Mouse (Mus musculus) brain, embryonic 18.5 days (tissue): ENCODE results near the gene Scamp3.

Experiments
- DNase-seq: peaks from one replicate; pipeline ENCODE4 v3.0.0-alpha.2; 2012; ENCODE audit warnings: low read depth, low spot score

Scamp3 gene

DNA sequence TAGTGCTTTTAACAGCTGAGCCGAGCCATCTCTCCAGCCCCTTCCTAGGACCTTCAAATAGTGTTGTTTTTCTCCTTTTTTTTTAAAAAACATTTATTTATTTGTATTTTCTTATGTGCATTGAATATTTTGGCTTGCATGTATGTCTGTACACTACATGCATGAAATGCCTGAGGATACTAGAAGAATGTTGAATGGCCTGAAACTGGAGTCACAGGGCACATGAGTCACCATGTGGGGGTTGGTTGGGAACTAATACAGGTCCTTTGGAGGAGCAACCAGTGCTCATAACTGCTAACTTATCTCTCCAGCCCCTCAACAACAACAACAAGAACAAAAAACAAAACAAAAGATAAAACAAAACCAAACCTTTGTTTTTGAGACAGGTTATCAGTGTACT lies 14.2 kb upstream of the Scamp3 start:
- no peak for DNase-seq

DNA sequence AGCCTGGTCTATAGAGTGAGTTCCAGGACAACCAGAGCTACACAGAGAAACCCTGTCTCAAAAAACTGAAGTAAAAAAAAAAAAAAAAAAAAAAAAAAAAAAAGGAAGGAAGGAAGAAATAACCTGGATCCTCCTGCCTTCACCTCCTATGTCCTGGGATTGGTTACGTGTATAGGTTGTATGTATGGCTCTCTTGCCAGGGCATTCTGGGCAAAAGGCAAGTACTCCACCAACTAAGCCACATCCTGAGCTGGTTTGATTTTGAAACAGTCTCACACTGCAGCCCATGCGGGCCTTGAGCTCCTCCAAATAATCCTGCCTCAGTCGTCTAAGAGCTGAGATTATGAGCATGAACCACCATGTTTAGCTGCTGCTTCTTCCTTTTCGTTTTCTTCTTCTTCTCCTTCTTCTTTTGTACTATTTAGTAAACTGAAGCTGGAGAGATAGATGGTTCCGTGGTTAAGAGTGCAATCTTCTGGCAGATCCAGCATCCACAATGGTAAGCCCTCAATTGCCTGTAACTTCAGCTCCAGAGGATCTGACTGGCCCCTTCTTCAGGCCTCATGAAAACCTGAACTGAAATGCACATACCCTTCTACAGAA lies 13.5 kb upstream of the Scamp3 start:
- no peak for DNase-seq

DNA sequence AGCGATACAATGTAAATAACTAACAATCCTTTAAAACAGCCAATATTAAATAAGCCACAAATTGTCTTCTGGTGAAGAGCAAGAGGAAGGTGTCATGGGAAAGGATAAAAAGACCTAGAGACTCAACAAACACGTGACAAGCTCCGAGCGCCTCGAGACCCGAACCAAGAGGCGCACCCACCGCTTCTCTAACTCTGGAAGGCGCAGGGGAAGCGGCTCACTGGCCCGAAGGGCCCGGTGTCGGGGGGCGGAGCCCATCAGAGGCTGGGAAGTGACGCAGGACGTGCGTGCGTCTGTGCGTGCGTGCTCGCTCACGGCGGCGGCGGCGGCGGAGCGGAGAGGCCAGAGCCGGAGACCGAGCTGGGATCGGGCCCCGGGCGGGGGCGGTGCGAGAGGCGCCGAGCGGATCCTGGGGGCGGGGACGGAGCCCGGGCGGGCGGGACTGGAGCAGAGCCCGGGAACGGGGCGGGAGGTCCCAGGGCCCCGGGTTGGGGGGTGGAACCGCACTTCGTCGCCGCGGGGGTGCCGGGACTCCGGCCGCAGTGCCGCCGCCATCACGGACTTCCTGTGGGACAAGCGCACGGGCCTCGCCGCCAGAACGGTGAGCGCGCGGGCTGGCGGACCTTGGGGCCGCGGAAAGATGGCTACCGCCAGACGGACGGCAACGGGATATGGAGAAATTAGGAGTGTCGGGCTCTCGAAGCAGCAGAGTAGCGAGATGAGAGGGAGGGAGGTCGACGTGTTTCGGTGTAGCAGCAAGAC lies 12.6 kb upstream of the Scamp3 start, which contains the start of gene Clk2:
Clk2 (plus strand) TSS at position 290 of the 762 bp plus-strand sequence.
- peak; percentile 75 for DNase-seq

DNA sequence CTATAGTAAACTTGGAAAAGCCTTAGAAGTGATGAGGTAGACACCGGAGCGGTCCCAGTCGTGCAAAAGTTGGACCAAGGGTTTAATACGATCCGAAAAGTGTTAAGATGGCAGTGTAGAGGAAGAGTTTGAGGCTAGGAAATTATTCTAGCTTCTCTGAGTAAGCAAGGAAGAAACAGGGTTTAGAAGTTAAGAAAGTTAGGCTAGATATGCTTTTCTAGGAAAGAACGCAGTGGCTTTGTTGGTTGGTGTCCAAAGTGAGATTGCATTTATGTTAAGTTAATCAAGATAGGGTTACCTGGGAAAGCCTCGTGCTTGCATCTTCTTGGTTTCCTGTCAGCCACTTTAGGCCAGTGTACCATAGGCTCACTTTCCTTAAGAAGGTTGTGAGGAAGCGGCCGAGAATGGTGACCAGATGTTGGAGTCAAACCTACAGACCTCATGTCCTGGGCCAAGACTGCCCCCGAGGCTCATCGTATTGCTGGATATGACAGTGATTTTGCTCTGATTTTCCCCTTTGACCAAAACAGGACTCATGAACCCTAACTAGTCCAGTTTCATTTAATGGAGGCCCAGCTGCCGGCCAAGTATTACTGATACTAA lies 11.9 kb upstream of the Scamp3 start:
- DNase-seq, result no peak

DNA sequence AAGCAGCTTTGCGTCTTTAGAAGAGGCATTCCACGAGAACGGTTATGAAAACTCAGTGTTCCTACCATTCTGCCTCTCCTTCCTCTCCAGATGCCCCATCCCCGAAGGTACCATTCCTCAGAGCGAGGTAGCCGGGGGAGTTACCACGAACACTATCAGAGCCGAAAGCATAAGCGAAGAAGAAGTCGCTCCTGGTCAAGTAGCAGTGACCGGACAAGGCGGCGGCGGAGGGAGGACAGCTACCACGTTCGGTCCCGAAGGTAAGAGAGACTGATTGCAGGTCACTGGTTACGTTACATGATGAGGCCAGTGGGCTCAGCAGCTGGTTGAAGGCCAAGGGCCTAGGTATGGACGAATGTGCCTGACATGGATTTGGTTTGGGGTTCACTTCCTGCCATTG lies 10.3 kb upstream of the Scamp3 start:
- no peak for DNase-seq

DNA sequence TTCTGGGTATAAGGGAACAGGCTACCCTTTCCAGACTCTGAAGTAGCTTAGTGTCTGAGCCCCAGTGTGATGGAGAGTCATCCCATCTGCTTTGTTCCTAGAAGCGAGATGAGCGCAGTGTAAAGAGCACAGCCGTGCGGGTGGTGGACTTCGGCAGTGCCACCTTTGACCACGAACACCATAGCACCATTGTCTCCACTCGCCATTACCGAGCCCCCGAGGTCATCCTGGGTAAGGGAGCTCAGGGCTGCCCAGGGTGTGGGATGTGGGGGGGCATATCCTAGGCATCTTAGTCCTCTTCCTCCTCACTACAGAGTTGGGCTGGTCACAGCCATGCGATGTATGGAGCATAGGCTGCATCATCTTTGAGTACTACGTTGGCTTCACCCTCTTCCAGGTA lies 2.4 kb upstream of the Scamp3 start:
- no peak for DNase-seq

DNA sequence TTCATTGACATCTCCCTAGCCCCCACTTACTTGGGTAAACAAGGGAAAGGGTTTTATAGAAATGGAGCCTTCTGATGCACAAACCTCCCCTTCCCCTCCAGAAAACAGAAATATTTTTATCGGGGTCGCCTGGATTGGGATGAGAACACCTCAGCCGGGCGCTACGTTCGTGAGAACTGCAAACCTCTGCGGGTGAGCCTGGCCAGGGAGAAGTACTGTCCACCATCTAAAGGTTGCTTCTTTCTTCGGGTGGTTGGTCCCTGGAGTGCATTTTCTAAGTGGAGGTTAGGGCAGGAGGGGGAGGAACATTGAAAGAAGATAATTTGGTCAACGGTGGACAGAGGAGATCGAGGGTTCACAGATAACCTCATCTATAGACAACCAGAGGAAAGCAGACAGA lies 1.7 kb upstream of the Scamp3 start:
- no peak for DNase-seq

DNA sequence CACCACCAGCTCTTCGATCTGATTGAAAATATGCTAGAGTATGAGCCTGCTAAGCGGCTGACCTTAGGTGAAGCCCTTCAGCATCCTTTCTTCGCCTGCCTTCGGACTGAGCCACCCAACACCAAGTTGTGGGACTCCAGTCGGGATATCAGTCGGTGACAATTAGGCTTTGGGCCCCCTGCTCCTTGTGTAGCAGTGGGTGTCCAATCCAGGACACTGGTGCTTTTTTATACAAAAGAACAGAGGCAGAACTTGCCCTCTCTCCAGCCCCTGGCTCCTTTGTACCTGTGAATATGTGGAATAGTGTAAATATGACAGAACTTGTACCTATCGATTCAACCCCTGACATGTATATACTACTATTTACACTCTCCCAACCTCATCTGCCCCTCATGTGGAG lies 852 bp upstream of the Scamp3 start:
- DNase-seq, result no peak

DNA sequence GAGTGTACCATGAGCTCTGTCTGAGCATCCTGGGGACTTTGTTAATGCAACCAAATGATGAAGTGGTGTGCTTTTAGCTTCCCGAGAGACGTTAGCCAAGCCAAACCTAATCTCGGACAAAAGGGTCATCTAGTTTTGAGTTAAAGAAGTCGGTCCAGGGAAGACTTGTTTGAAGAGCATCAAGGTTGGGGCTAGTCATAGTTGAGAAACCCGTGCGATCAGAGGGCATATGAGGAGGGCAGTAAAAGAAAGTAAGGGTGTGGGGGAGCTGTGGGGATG lies 773 bp downstream of the Scamp3 start:
- no peak for DNase-seq

DNA sequence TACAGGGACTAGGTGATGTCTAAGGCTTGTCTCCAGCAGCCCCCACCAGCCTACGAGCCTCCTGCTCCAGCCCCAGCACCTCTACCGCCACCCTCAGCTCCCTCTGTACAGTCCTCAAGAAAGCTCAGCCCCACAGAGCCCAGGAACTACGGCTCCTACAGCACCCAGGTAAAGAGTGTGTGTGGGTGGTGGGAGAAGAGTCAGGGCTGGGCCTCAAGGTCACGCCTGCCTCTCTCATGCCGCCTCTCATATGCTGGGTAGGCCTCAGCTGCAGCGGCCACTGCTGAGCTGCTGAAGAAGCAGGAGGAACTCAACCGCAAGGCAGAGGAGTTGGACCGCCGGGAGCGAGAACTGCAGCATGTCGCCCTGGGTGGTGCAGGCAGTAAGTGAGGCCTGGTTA lies 1.8 kb downstream of the Scamp3 start:
- no peak for DNase-seq

DNA sequence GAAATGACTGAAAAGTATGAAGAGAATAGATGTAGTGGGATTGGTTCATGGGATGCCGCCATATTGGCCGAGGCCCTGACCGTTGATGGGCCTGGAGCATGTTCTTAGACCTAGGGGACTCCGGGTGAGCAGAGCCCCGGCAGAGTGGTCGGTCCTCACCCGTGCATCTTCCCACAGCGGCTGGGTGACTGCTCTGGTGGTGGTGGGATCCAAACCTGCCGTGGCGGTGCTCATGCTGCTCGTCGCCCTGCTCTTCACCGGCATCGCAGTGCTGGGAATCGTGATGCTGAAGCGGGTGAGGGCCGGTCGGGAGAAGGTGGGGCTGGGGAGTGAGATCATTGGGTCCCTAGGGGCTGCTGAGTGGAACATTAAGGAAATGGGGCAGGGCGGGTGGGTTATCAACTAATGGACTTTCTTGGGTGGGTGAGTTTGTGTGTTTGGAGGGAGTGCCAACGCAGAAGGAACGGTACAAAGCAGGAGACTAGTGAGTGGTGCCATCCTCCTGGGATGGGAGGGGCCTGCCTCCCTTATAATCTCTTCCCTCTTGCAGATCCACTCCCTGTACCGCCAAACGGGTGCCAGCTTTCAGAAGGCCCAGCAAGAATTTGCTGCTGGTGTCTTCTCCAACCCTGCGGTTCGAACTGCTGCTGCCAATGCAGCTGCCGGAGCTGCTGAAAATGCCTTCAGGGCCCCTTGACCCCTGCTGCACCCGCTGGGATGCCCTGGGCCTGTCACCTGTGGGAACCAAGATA lies 4.7 kb downstream of the Scamp3 start:
- DNase-seq, result no peak

DNA sequence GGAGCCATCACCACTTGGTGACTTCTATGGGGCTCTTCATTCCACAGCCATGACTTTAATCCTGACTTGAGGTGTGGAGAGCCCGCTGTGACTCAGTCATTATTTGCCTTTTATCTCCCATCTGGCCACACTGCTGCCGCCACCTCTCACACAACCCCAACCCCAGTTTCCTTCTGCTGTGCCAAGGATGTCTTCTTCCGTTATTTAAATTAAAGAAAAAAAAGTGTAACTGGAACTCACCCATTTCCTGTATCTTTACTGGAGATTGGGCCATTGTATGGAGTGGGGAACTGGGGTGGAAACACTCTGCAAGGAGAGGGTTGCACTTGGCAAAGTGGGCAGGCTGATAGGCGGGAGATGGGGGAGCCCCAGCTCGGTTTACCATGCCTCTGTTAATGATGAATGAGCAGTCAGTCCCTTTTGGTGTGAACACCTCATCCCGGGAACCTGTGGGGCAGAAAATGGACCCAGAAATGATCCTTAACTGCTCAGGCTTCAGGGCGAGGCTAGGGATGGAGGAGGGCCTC lies 5.3 kb downstream of the Scamp3 start:
- no peak for DNase-seq

DNA sequence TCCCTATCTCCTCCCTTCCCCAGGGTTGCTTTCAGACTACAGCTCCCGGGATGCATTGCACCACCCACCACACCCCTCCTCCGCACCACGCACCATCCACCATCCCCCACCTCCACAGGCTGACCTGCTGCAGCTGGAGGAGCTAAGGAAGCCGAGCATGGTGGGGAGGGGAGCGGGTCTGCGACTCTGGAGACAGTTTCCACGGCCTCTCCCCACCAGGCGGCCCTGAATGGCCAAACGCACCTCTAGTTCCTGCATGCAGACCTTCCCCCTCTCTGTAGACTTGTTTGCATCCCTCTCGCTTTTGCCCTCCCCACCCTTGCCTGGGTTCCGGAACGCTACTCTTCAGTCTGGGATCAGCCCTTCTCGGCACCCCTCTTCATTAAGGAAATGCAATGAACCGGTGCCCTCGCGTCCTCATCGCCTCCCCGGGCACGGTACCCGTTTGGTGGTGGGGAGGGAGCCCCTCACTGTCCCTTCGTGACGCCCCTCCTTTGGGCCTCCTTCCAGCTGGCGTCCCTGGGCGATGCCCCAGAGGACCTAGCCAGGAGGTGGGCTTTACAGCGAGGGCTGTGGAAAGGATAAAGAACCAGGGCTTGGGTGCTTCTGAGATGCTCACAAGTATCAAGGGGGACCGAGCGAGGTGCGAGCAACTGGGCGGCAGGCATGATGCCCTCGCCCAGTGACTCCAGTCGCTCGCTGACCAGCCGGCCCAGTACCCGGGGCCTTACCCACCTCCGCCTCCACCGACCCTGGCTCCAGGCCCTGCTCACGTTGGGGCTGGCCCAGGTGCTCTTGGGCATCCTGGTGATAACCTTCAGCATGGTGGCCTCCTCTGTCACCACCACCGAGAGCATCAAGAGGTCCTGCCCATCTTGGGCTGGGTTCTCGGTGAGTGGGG lies 6.0 kb downstream of the Scamp3 start, which contains the start of gene Fam189b:
Fam189b (plus strand) TSS at position 86 of the 901 bp plus-strand sequence.
- DNase-seq, result peak; percentile 82

DNA sequence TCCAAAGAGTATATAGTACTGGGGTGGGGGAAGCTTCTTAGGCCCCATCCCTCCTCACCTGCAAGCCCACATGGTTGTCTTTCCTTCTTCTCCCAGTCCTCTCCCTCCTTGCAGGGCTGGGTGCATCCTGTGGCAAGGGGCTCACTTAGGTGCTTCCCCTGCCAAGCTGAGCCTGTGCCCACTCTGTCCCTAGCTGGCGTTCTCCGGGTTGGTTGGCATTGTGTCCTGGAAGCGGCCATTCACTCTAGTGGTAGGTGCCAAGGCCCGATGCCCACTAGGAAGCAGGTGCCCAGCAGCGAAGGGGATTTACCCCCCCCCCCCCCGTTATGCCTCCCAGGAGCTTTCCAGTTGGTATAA lies 6.7 kb downstream of the Scamp3 start:
- no peak for DNase-seq

DNA sequence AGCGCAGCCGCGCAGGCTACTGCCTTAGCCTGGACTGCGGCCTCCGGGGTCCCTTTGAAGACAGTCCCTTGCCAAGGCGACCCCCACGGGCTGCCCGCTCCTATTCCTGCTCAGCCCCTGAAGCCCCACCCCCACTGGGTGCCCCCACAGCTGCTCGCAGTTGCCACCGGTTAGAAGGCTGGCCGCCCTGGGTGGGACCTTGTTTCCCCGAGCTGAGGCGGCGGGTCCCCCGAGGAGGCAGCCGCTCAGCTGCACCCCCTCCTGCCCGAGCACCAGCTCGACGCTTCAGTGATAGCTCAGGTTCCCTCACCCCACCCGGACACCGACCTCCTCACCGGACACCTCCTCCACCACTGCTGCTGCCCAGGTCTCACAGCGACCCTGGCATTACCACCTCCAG lies 9.9 kb downstream of the Scamp3 start:
- no peak for DNase-seq

DNA sequence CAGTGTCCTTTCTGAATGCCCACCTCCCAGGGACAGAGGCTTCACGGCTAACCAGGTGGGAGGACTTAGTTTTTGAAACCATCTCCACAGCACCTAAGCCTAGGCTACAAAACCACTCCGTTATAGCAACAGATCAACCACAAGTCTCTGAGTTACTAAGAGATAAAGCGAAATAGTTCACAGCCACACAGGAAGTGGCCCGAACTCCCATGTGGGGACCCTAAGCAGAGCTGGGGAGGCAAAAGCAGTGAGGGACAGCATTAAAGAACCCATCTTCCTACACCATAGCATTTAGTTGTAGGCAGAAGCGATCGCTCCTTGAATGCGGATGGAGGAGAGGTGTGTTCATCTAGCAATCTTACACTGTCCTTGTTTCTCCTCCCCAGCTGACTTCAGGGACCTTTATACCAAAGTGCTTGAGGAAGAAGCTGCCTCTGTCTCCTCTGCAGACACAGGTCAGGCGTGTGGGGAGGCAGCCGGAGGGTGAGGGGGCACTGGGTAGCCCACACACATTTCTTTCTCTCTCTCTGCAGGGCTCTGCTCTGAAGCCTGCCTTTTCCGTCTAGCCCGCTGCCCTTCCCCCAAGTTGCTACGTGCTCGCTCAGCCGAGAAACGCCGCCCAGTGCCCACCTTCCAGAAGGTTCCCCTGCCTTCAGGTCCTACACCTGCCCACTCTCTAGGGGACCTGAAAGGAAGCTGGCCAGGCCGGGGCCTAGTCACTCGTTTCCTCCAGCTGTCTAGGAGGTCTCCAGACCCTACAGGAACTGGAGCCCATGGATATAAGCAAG lies 10.6 kb downstream of the Scamp3 start:
- DNase-seq, result no peak

DNA sequence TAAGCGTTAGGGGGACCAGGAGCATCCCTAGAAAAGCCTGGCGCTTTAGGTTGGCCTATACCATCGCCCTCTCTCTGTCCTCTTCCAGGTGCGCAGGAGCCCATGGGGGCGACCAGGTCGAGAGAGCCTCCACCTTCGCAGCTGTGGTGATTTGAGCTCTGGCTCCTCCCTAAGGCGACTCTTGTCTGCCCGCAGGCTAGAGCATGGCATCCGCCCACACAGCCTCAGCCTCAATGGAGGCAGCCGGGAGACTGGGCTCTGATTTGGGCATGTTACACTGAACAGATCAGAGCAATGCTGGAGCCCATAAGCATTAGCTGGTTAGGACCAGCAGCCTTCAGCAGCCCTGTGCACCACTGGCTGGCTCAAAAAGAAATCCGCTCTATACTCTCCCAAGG lies 11.2 kb downstream of the Scamp3 start:
- DNase-seq, result no peak

DNA sequence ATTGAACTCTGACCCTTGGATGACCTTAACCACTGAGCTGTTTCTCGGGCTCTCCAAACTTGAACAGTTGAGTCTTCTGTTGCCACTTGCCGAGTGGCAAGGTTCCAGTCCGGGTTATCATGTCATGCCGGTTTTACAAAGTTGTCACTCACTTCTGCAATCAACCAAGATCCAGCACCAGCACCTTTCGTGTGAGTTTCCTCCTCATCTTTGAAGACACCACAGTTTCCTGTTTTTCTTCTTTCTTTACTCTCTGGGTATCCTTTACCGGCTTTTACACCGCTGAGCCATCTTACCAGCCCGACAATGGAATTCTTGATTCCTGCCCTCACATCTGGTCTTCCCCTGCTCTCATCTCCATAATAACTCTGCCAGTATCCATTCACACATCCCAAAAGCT lies 13.2 kb downstream of the Scamp3 start:
- no peak for DNase-seq

DNA sequence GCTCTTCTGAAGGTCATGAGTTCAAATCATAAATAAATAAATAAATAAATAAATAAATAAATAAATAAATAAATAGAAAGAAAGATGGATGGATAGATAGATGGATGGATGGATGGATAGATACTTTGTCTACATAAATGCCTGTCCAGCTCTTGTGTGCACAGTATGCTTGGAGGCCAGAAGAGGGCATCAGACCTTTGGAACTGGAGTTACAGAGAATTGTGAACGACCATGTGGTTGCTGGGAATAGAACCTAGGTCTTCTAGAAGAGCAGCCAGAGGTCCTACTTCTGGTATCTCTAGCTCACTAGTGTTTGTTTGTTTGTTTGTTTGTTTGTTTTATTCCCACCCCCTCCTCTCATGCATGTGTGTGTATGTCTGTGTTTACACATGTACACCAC lies 16.1 kb downstream of the Scamp3 start:
- no peak for DNase-seq

DNA sequence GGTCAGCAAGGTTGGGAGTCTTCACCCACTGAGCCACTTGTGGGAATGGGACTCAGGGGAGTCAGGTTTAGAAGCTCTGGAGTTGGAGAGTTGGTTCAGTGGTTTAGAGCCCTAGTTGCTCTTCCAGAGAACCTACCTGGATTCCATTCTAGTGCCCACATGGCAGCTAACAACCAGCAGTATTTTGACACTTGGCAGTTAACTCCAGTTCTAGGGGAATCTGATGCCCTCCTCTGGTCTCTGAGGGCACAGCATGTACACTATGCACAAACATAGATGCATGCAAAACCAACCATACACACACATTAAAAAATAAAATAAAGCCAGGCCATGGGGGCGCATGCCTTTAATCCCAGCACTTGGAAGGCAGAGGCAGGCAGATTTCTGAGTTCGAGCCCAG lies 16.6 kb downstream of the Scamp3 start:
- DNase-seq, result no peak
